Mouse (Mus musculus): Measurements from ENCODE around the gene Bcl11b.

DNA sequence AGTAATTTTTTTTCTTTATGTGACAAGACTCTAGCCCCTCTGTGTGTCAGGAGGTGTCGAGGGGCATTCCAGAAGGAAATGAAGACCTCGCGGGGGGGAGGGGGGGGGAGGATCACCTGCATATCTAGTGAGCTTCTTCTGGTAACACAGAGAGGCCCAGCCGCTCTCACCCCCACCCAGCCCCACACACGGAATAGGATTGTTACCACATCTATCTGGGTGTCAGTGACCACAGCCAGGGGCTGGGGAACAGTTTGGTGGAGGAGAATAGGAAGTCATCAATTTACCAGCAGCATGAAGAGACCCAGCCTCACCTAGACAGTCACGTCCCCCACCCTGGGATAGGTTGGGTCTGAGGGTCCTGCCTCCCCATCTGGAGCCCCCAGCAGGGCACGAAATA lies 67.0 kb downstream of the Bcl11b start:
- no peak for TF ChIP-seq CTCF (IDR thresholded peaks at IDR 0.05; ENCODE audit: extremely low read depth, insufficient read depth, low read length)
- no peak for TF ChIP-seq POLR2A (IDR thresholded peaks at IDR 0.05; ENCODE audit: extremely low read depth, insufficient read depth, low read length)
